ENCODE assay signal across 8 mouse cellular contexts in the genomic region with DNA sequence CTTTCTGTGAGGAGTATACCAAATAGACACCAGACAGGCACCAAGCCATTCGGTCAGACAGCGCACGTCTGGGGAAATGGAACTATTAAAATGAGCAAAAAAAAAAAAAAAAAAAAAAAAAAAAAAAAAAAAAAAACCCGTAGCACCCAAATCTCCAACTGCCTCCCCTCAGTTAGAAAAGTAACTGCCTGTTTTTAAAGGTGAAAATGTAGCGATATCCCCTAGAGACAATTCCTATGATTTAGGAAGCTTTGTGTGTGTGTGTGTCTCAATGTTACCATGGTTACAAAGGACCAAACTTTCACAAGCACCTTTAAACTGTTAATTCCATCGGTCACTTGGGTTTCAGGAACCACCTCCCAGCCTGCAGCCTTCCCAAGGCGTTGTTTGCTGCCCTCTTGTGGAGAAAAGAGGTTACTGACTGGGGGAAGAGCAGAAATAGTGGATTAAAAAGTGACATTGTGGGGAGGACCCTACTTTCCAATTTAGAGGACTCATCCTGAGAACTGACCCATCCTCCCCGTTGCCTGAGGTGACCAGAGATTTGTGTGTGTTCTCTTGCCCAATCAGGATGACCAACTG. TPM values are rescaled to one million over a fixed set of nuclear protein-coding genes. Genes with fewer than 3 reads are reported as not detected.
DNase-seq lines count a peak whose midpoint lies in the region; ATAC-seq and TF ChIP-seq lines count a peak whose summit lies in the region.

No protein-coding gene starts in this region.

- H3K4me1 ChIP-seq in heart, embryonic 12.5 days (replicated peaks), result no peaks in the 10 kb centered on the region
- H3K4me1 ChIP-seq in forebrain, embryonic 14.5 days (ENCODE audit: control insufficient read depth, insufficient read depth, low read length), result no peaks in the 10 kb centered on the region

- ATAC-seq in heart, embryonic 12.5 days (ENCODE audit: insufficient number of reproducible peaks, low FRiP score), result no peak
- peak; percentile 37; the same call in 1 of the 2 replicates for ATAC-seq in forebrain, embryonic 14.5 days

- H3K4me3 ChIP-seq in heart, embryonic 12.5 days, result no peak overlapping the region
- no peak overlapping the region for H3K4me3 ChIP-seq in forebrain, embryonic 14.5 days (ENCODE audit: low read depth, low read length)
- H3K4me3 ChIP-seq in layer of hippocampus, adult 2 months, result no peak overlapping the region

- H3K36me3 ChIP-seq in heart, embryonic 12.5 days, result no peaks in the 10 kb centered on the region
- no peaks in the 10 kb centered on the region for H3K36me3 ChIP-seq in forebrain, embryonic 14.5 days (ENCODE audit: control insufficient read depth, insufficient read depth, low read length)
- H3K36me3 ChIP-seq in splenic B cell, adult 2 months (ENCODE audit: control insufficient read depth, insufficient read depth, low read length, poor library complexity, severe bottlenecking), result no peaks in the 10 kb centered on the region

- H3K9ac ChIP-seq in heart, embryonic 12.5 days, result no peak overlapping the region
- H3K9ac ChIP-seq in forebrain, embryonic 14.5 days (ENCODE audit: low read length), result no peak overlapping the region

- H3K27ac ChIP-seq in heart, embryonic 12.5 days (ENCODE audit: poor library complexity, severe bottlenecking), result no peak overlapping the region
- H3K27ac ChIP-seq in forebrain, embryonic 14.5 days (ENCODE audit: low read depth, low read length), result no peak overlapping the region
- H3K27ac ChIP-seq in layer of hippocampus, adult 2 months, result no peak overlapping the region

- 37% methylated on average over 8 of the region's 8 CpGs for WGBS in heart, embryonic 12.5 days
- WGBS in forebrain, embryonic 14.5 days, result 37% methylated on average over 8 of the region's 8 CpGs

- H3K9me3 ChIP-seq in heart, embryonic 12.5 days (replicated peaks), result no peaks in the 10 kb centered on the region
- no peaks in the 10 kb centered on the region for H3K9me3 ChIP-seq in forebrain, embryonic 14.5 days (replicated peaks; ENCODE audit: control insufficient read depth, low read length)

- peak; percentile 92 for TF ChIP-seq CTCF in layer of hippocampus, adult 2 months (conservative IDR thresholded peaks at IDR 0.05)

- no peak overlapping the region for H3K4me2 ChIP-seq in heart, embryonic 12.5 days
- no peak overlapping the region for H3K4me2 ChIP-seq in forebrain, embryonic 14.5 days (ENCODE audit: low read length)

- H3K27me3 ChIP-seq in heart, embryonic 12.5 days (replicated peaks), result 0 out of 2 replicates have a peak, but pooled peaks cover 5% of the 10 kb centered on the region
- no peaks in the 10 kb centered on the region for H3K27me3 ChIP-seq in forebrain, embryonic 14.5 days (replicated peaks; ENCODE audit: control insufficient read depth, insufficient read depth, low read length)
- no peaks in the 10 kb centered on the region for H3K27me3 ChIP-seq in splenic B cell, adult 2 months (ENCODE audit: control insufficient read depth, insufficient read depth, low read length, poor library complexity, severe bottlenecking)

- DNase-seq in heart, adult 8-10 months (ENCODE audit: low spot score), result peak; percentile 38
- peak; percentile 86 for DNase-seq in ES-CJ7 (ENCODE audit: low read depth, low spot score)
- DNase-seq in c-Kit-positive CD71-negative TER-119-negative erythroid progenitor cells, embryonic 14.5 days (ENCODE audit: low read depth), result peak; percentile 41
- DNase-seq in forebrain, embryonic 14.5 days (ENCODE audit: low spot score), result peak; percentile 85
- peak; percentile 58 to 69 for DNase-seq in layer of hippocampus, adult 2 months (ENCODE audit: low spot score in 2 of 2)
- DNase-seq in lung, postnatal 36 days, result peak; percentile 72
- peak; percentile 53 for DNase-seq in splenic B cell, adult 2 months (ENCODE audit: low read depth, low spot score)

RNA-seq across cellular contexts. Expression of a gene that starts 53.6 kb away (rescaled TPM):
- total RNA-seq in heart, adult 8-10 months (2022), result not detected
- polyA plus RNA-seq in heart, embryonic 12.5 days (2016; fragmentation: Nextera tagmentation; extraction: Ambion mirVana), result 0.08 TPM in 1 of 2 replicates, not detected in the other
- polyA plus RNA-seq in forebrain, embryonic 14.5 days (2014; fragmentation: Nextera tagmentation; extraction: Ambion mirVana), result 0.83 and 1.1 TPM in 2 replicates
- not detected for total RNA-seq in layer of hippocampus, adult 2 months (2021)
